Mouse (Mus musculus) hindbrain, embryonic 11.5 days (tissue): Measurements from ENCODE around the gene Cpped1. TPM values are rescaled to one million over a fixed set of nuclear protein-coding genes. Genes with fewer than 3 reads are reported as not detected.

Source experiments
- ATAC-seq: fragments of 200-750 bp; cut with Nextera tagmentation; 2 replicates; pipeline ENCODE4 v1.8.0; 2017; ENCODE audit warnings: mild to moderate bottlenecking, moderate TSS enrichment, moderate library complexity; ENCODE audit not compliant: low FRiP score
- DNase-seq: peaks from one replicate; pipeline ENCODE4 v3.0.0-alpha.2; 2015; ENCODE audit warnings: low spot score
- H3K27ac ChIP-seq: fragments of 300-500 bp; sonication (generic); 2 replicates; pipeline ENCODE4 v1.5.1; 2014; ENCODE audit warnings: mild to moderate bottlenecking, low read depth, low read length
- H3K27me3 ChIP-seq: fragments of 300-500 bp; sonication (generic); 2 replicates; pipeline ENCODE4 v1.6.1; 2014; ENCODE audit warnings: mild to moderate bottlenecking, low read length, moderate library complexity, mixed read lengths; ENCODE audit not compliant: control insufficient read depth, insufficient read depth
- H3K36me3 ChIP-seq: fragments of 300-500 bp; sonication (generic); 2 replicates; pipeline ENCODE4 v1.6.1; 2014; ENCODE audit warnings: mild to moderate bottlenecking, low read length, moderate library complexity, mixed read lengths; ENCODE audit not compliant: control insufficient read depth, insufficient read depth
- H3K4me1 ChIP-seq: fragments of 300-500 bp; sonication (generic); replicated peaks from 2 replicates; pipeline ENCODE4 v1.6.1; 2014; ENCODE audit warnings: low read length, mixed read lengths; ENCODE audit not compliant: control insufficient read depth, insufficient read depth
- H3K4me2 ChIP-seq: fragments of 300-500 bp; sonication (generic); replicated peaks from 2 replicates; pipeline ENCODE4 v1.6.1; 2014; ENCODE audit warnings: mild to moderate bottlenecking, low read depth, low read length
- H3K4me3 ChIP-seq: fragments of 300-500 bp; sonication (generic); 2 replicates; pipeline ENCODE4 v1.5.1; 2014; ENCODE audit warnings: low read depth, low read length
- H3K9ac ChIP-seq: fragments of 300-500 bp; sonication (generic); 2 replicates; pipeline ENCODE4 v1.6.1; 2014; ENCODE audit warnings: low read depth, low read length
- H3K9me3 ChIP-seq: fragments of 300-500 bp; sonication (generic); 2 replicates; pipeline ENCODE4 v1.6.1; 2016; ENCODE audit warnings: low read length; ENCODE audit not compliant: control insufficient read depth
- WGBS: fragments of 180-500 bp; shearing (Covaris S2); extraction: QIAGEN DNeasy Blood & Tissue Kit; methylation state at CpG from one replicate; pipeline ENCODE4 v1.1.7; 2014; 5-methylcytosine and 5-hydroxymethylcytosine counted together
- polyA plus RNA-seq: library from polyadenylated mRNA; unstranded; fragments of >200 nt; fragmentation: Nextera tagmentation; extraction: Ambion mirVana; gene quantifications from 2 replicates; pipeline ENCODE4 v1.2.1, GENCODE M21; 2014

Cpped1 gene
- polyA plus RNA-seq = 16.9 and 17.0 TPM in 2 replicates

DNA sequence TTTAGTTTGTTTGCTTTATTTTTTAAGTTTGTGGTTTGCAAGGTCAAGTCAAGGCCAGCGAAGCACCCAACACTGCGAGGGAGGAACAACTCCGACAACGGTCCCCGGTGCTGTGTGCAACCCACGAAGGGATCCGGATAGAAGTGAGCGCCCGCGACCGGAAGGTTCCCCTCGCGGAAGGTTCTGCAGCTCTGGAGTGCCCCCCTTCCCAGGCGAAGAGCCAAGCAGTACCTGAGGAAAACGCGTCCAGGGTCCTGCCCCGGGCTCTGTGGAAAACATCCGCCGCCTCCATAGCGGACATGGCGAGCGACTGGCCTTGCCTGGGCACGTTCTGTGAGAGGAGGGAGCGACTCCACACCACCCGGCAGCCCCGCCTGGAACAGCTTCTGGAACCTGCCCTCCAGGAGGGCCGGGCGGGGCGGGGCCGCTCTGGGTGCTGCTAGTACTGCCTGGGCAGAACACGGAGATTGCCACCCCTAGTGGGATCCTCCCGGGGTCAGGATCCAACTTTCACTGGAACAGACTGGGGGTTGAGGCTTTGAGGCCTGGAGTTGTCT is at the start of gene Cpped1:
TSS of gene Cpped1 (minus strand) at position 411 of the 557 bp plus-strand sequence.
- Histone ChIP-seq H3K4me3 (peak within 1 kb of the TSS; percentile 40), H3K4me1 (no peaks in the 10 kb centered on the region), H3K27me3 (no peaks in the 10 kb centered on the region), H3K4me2 (peak within 1 kb of the TSS; percentile 52), H3K9me3 (no peaks in the 10 kb centered on the region), H3K27ac (no peak within 1 kb of the TSS), H3K9ac (peak within 1 kb of the TSS; percentile 62), H3K36me3 (no peaks in the 10 kb centered on the region)
- peak; percentile 97 for ATAC-seq
- under 1% methylated on average over 32 of the region's 32 CpGs for WGBS
- DNase-seq = peak; percentile 87

GRCm38 (mm10) chr16:11940477-11940876 is 31.2 kb upstream of the Cpped1 start:
- H3K4me1 ChIP-seq = no peaks in the 10 kb centered on the region
- no peak overlapping the region for H3K27ac ChIP-seq
- H3K9ac ChIP-seq = no peak overlapping the region
- no peaks in the 10 kb centered on the region for H3K36me3 ChIP-seq
- ATAC-seq (no peak), DNase-seq (peak; percentile 50)
- no peak overlapping the region for H3K4me2 ChIP-seq
- H3K9me3 ChIP-seq = no peaks in the 10 kb centered on the region
- H3K4me3 ChIP-seq = no peak overlapping the region
- no peaks in the 10 kb centered on the region for H3K27me3 ChIP-seq

DNA sequence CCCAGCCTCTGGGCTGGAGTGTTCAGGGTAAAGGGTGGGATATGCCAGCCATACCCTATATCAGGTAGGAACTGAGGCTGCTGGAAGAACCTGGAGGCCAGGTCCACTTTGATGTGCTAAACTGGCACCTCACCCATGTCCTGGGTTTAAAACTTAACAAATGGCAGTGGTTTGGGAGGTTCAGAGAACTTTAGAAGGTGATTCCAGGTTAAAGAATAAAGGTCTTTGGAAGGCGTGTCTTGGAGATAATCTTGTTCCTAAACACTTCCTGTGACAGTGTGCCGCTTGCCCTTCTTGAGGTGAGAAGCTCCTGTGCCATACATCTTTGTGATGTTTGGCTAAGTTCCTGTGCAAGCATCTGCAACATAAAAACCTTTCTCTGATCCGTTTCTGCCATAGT is 1.6 kb upstream of the Cpped1 start:
- H3K4me1 ChIP-seq = no peaks in the 10 kb centered on the region
- no peaks in the 10 kb centered on the region for H3K9me3 ChIP-seq
- no peaks in the 10 kb centered on the region for H3K27me3 ChIP-seq
- WGBS = 82% methylated on average over 3 of the region's 3 CpGs
- H3K27ac ChIP-seq = no peak overlapping the region
- no peak overlapping the region for H3K4me2 ChIP-seq
- no peak overlapping the region for H3K4me3 ChIP-seq
- H3K9ac ChIP-seq = no peak overlapping the region
- DNase-seq = no peak
- ATAC-seq = no peak
- H3K36me3 ChIP-seq = no peaks in the 10 kb centered on the region

- no peak for DNase-seq
- H3K9me3 ChIP-seq = no peaks in the 10 kb centered on the region
- no peak overlapping the region for H3K27ac ChIP-seq
- H3K4me1 ChIP-seq = no peaks in the 10 kb centered on the region
- no peaks in the 10 kb centered on the region for H3K27me3 ChIP-seq
- no peak overlapping the region for H3K9ac ChIP-seq
- H3K4me2 ChIP-seq = no peak overlapping the region
- no peaks in the 10 kb centered on the region for H3K36me3 ChIP-seq
- ATAC-seq = no peak
- 78% methylated on average over 3 of the region's 3 CpGs for WGBS
- H3K4me3 ChIP-seq = no peak overlapping the region
Measured at GRCm38 (mm10) chr16:11909817-11910216, 572 bp upstream of the Cpped1 start.

GRCm38 (mm10) chr16:11908461-11909014 is 707 bp downstream of the Cpped1 start:
- H3K27ac ChIP-seq = no peak overlapping the region
- no peaks in the 10 kb centered on the region for H3K27me3 ChIP-seq
- H3K9me3 ChIP-seq = no peaks in the 10 kb centered on the region
- H3K36me3 ChIP-seq = no peaks in the 10 kb centered on the region
- 23% methylated on average over 11 of the region's 11 CpGs for WGBS
- peak overlapping the region; percentile 52 for H3K4me2 ChIP-seq
- no peaks in the 10 kb centered on the region for H3K4me1 ChIP-seq
- H3K9ac ChIP-seq = peak overlapping the region; percentile 62
- peak overlapping the region; percentile 40 for H3K4me3 ChIP-seq
- DNase-seq (no peak), ATAC-seq (peak; percentile 62)

GRCm38 (mm10) chr16:11907816-11908215 is 1.4 kb downstream of the Cpped1 start:
- Histone ChIP-seq H3K36me3 (no peaks in the 10 kb centered on the region), H3K9ac (no peak overlapping the region), H3K27me3 (no peaks in the 10 kb centered on the region), H3K27ac (no peak overlapping the region), H3K9me3 (no peaks in the 10 kb centered on the region), H3K4me2 (no peak overlapping the region), H3K4me3 (no peak overlapping the region), H3K4me1 (no peaks in the 10 kb centered on the region)
- DNase-seq (no peak), ATAC-seq (no peak)
- whole genome bisulfite sequencing = 83% methylated on average over 4 of the region's 4 CpGs

- no peaks in the 10 kb centered on the region for H3K4me1 ChIP-seq
- no peak overlapping the region for H3K9ac ChIP-seq
- H3K4me3 ChIP-seq = no peak overlapping the region
- no peak for ATAC-seq
- no peak overlapping the region for H3K4me2 ChIP-seq
- H3K9me3 ChIP-seq = no peaks in the 10 kb centered on the region
- H3K27me3 ChIP-seq = no peaks in the 10 kb centered on the region
- DNase-seq = no peak
- no peaks in the 10 kb centered on the region for H3K36me3 ChIP-seq
- H3K27ac ChIP-seq = no peak overlapping the region
- 88% methylated on average over 1 of the region's 1 CpGs for WGBS
Measured at GRCm38 (mm10) chr16:11906906-11907305, 2.3 kb downstream of the Cpped1 start.

DNA sequence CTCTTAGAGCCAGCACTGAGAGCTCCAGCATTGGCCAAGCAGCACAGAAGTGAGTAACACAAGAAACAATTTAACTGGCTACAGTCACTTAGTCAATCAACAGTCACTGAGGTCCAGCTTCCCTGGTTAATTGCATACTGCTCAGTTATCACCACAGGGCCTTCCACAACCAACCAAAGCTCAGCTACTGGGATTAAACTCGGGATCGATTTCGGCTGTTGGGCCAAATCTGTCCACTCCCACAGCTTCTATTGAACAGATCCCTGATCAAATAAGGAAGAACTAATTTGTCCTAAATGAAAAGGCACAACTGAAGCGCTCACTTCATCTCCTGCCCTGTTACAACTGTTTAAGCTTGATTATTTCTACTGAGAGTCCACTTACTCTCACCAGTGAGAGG is 4.0 kb downstream of the Cpped1 start:
- 88% methylated on average over 4 of the region's 4 CpGs for WGBS
- no peak overlapping the region for H3K4me3 ChIP-seq
- no peaks in the 10 kb centered on the region for H3K27me3 ChIP-seq
- H3K9me3 ChIP-seq = no peaks in the 10 kb centered on the region
- H3K36me3 ChIP-seq = no peaks in the 10 kb centered on the region
- H3K4me2 ChIP-seq = no peak overlapping the region
- ATAC-seq = no peak
- H3K27ac ChIP-seq = no peak overlapping the region
- DNase-seq = no peak
- H3K4me1 ChIP-seq = no peaks in the 10 kb centered on the region
- H3K9ac ChIP-seq = no peak overlapping the region

- H3K36me3 ChIP-seq = no peaks in the 10 kb centered on the region
- no peak overlapping the region for H3K27ac ChIP-seq
- H3K4me2 ChIP-seq = no peak overlapping the region
- no peaks in the 10 kb centered on the region for H3K27me3 ChIP-seq
- H3K4me3 ChIP-seq = no peak overlapping the region
- H3K9ac ChIP-seq = no peak overlapping the region
- ATAC-seq (no peak), DNase-seq (no peak)
- H3K4me1 ChIP-seq = no peaks in the 10 kb centered on the region
- 87% methylated on average over 7 of the region's 7 CpGs for WGBS
- H3K9me3 ChIP-seq = no peaks in the 10 kb centered on the region
Measured at GRCm38 (mm10) chr16:11902007-11902406, 7.2 kb downstream of the Cpped1 start.
